Mouse (Mus musculus) spleen, adult 2 months (tissue): ENCODE measurements at regions not wholly inside any gene's neighbourhood (a gene's known extent, or its start where the extent isn't known, plus 50 kb on each side); places are given as distances from the start of the nearest gene placed in this dataset.

Experiments used
- CTCF ChIP-seq: fragments of 200-500 bp; IDR thresholded peaks from 2 replicates; pipeline ENCODE4 v1.5.1; 2011; ENCODE audit warnings: mild to moderate bottlenecking, inconsistent platforms; ENCODE audit not compliant: insufficient read depth, insufficient read length, insufficient replicate concordance; ENCODE audit errors: extremely low read depth
- POLR2A ChIP-seq: fragments of 200-500 bp; IDR thresholded peaks from 2 replicates; pipeline ENCODE4 v1.6.1; 2011; ENCODE audit warnings: low read depth, low read length, inconsistent platforms

DNA sequence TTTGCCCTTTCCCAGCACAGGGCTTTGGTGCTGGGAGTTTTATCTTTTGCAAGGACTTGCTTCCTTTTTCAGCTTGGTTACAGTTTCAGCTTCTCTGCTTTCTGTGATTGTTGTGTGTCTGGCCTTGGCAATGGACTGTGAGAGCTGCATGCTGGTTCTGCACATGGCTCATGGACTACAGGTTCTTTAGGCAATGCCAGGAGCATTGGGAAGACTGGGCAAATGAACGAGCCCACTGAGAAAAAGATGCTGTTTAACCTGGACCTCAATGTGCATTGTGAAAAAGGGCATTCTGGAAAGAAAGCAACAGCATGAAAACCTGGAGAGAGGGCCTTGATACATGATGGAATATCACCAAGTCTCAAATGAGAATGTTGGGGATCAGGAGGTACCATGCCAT lies 167.4 kb upstream of the Fam92a start:
- no peak for TF ChIP-seq CTCF
- no peak for TF ChIP-seq POLR2A
